Mouse (Mus musculus): ENCODE results near the gene Cux2. TPM values are rescaled to one million over a fixed set of nuclear protein-coding genes. Genes with fewer than 3 reads are reported as not detected.

Gene Cux2
- polyA plus RNA-seq, 1 experiment, result 0.62 TPM

- TF ChIP-seq MAX (IDR thresholded peaks at IDR 0.05; ENCODE audit: low read depth) (no peak), CEBPB (IDR thresholded peaks at IDR 0.05; ENCODE audit: insufficient read depth, poor library complexity, severe bottlenecking) (no peak), E2F4 (IDR thresholded peaks at IDR 0.05; ENCODE audit: insufficient read depth) (no peak), POLR2A (IDR thresholded peaks at IDR 0.05; ENCODE audit: insufficient read length, low read depth) (no peak), MYOG (IDR thresholded peaks at IDR 0.05; ENCODE audit: control insufficient read depth in 1 of 3, insufficient read depth in 1 of 3, insufficient read length in 2 of 3, low read depth in 2 of 3) (no peak)
- Histone ChIP-seq H3K79me2 (ENCODE audit: control insufficient read depth, insufficient read depth) (no peaks in the 10 kb centered on the region), H3K27me3 (ENCODE audit: control insufficient read depth, insufficient read depth, insufficient read length) (no peaks in the 10 kb centered on the region), H3ac (ENCODE audit: control insufficient read depth, insufficient read length) (no peak overlapping the region), H3K36me3 (ENCODE audit: control insufficient read depth, insufficient read depth) (no peaks in the 10 kb centered on the region), H3K4me2 (ENCODE audit: low read depth) (peak overlapping the region; percentile 70), H3K4me3 (no peak overlapping the region)
These were observed 34.6 kb upstream of the Cux2 start for GRCm38 (mm10) chr5:122084470-122084869.

GRCm38 (mm10) chr5:122083282-122083681 lies 33.4 kb upstream of the Cux2 start:
- Histone ChIP-seq H3K4me2 (ENCODE audit: low read depth) (no peak overlapping the region), H3K36me3 (ENCODE audit: control insufficient read depth, insufficient read depth) (no peaks in the 10 kb centered on the region), H3K4me3 (no peak overlapping the region), H3ac (ENCODE audit: control insufficient read depth, insufficient read length) (no peak overlapping the region), H3K79me2 (ENCODE audit: control insufficient read depth, insufficient read depth) (no peaks in the 10 kb centered on the region), H3K27me3 (ENCODE audit: control insufficient read depth, insufficient read depth, insufficient read length) (no peaks in the 10 kb centered on the region)
- no peak for TF ChIP-seq USF1 (IDR thresholded peaks at IDR 0.05; ENCODE audit: low read depth)
- no peak for TF ChIP-seq E2F4 (IDR thresholded peaks at IDR 0.05; ENCODE audit: insufficient read depth)
- no peak for TF ChIP-seq SRF (IDR thresholded peaks at IDR 0.05; ENCODE audit: control insufficient read depth, insufficient read length, low read depth)
- TF ChIP-seq POLR2A (IDR thresholded peaks at IDR 0.05; ENCODE audit: insufficient read length, low read depth), result no peak
- no peak for TF ChIP-seq MYOG (IDR thresholded peaks at IDR 0.05; ENCODE audit: control insufficient read depth in 1 of 3, insufficient read depth in 1 of 3, insufficient read length in 2 of 3, low read depth in 2 of 3)
- no peak for TF ChIP-seq MYOD1 (IDR thresholded peaks at IDR 0.05; ENCODE audit: control insufficient read depth in 1 of 3, insufficient read length in 2 of 3, low read depth in 2 of 3)
- no peak for TF ChIP-seq POLR2AphosphoS2 (IDR thresholded peaks at IDR 0.05; ENCODE audit: insufficient read length, low read depth)
- TF ChIP-seq TCF12 (IDR thresholded peaks at IDR 0.05; ENCODE audit: insufficient read depth, poor library complexity, severe bottlenecking), result no peak
- no peak for TF ChIP-seq TCF3 (IDR thresholded peaks at IDR 0.05; ENCODE audit: insufficient read length, low read depth)
- TF ChIP-seq REST (IDR thresholded peaks at IDR 0.05; ENCODE audit: insufficient read depth, insufficient read length), result no peak
- TF ChIP-seq MAX (IDR thresholded peaks at IDR 0.05; ENCODE audit: low read depth), result no peak
- no peak for TF ChIP-seq CEBPB (IDR thresholded peaks at IDR 0.05; ENCODE audit: insufficient read depth, poor library complexity, severe bottlenecking)

GRCm38 (mm10) chr5:122081471-122081870 lies 31.6 kb upstream of the Cux2 start:
- Histone ChIP-seq H3ac (ENCODE audit: control insufficient read depth, insufficient read length) (no peak overlapping the region), H3K4me3 (no peak overlapping the region)
- no peak for TF ChIP-seq POLR2A (IDR thresholded peaks at IDR 0.05; ENCODE audit: insufficient read length, low read depth)
- TF ChIP-seq E2F4 (IDR thresholded peaks at IDR 0.05; ENCODE audit: insufficient read depth), result no peak
- TF ChIP-seq REST (IDR thresholded peaks at IDR 0.05; ENCODE audit: insufficient read depth, insufficient read length), result no peak

GRCm38 (mm10) chr5:122080930-122081329 lies 31.0 kb upstream of the Cux2 start:
- H3K79me2 ChIP-seq (ENCODE audit: control insufficient read depth, insufficient read depth), result no peaks in the 10 kb centered on the region
- H3K4me2 ChIP-seq (ENCODE audit: low read depth), result no peak overlapping the region

More at GRCm38 (mm10) chr5:122081471-122081870, 31.6 kb upstream of the Cux2 start:
- Histone ChIP-seq H3K27me3 (ENCODE audit: control insufficient read depth, insufficient read depth, insufficient read length) (peaks cover 13% of the 10 kb centered on the region), H3K36me3 (ENCODE audit: control insufficient read depth, insufficient read depth) (no peaks in the 10 kb centered on the region), H3K79me2 (ENCODE audit: control insufficient read depth, insufficient read depth) (no peaks in the 10 kb centered on the region), H3K4me2 (ENCODE audit: low read depth) (no peak overlapping the region)

GRCm38 (mm10) chr5:122079796-122080195 lies 29.9 kb upstream of the Cux2 start:
- Histone ChIP-seq H3K4me3 (no peak overlapping the region), H3K4me2 (ENCODE audit: low read depth) (no peak overlapping the region), H3ac (ENCODE audit: control insufficient read depth, insufficient read length) (no peak overlapping the region), H3K79me2 (ENCODE audit: control insufficient read depth, insufficient read depth) (no peaks in the 10 kb centered on the region), H3K27me3 (ENCODE audit: control insufficient read depth, insufficient read depth, insufficient read length) (peaks cover 23% of the 10 kb centered on the region), H3K36me3 (ENCODE audit: control insufficient read depth, insufficient read depth) (no peaks in the 10 kb centered on the region)
- TF ChIP-seq MYOD1 (IDR thresholded peaks at IDR 0.05; ENCODE audit: control insufficient read depth in 1 of 3, insufficient read length in 2 of 3, low read depth in 2 of 3), result no peak
- TF ChIP-seq CEBPB (IDR thresholded peaks at IDR 0.05; ENCODE audit: insufficient read depth, poor library complexity, severe bottlenecking), result no peak
- no peak for TF ChIP-seq USF1 (IDR thresholded peaks at IDR 0.05; ENCODE audit: low read depth)
- no peak for TF ChIP-seq SRF (IDR thresholded peaks at IDR 0.05; ENCODE audit: control insufficient read depth, insufficient read length, low read depth)
- TF ChIP-seq MAX (IDR thresholded peaks at IDR 0.05; ENCODE audit: low read depth), result no peak
- TF ChIP-seq E2F4 (IDR thresholded peaks at IDR 0.05; ENCODE audit: insufficient read depth), result no peak
- no peak for TF ChIP-seq MYOG (IDR thresholded peaks at IDR 0.05; ENCODE audit: control insufficient read depth in 1 of 3, insufficient read depth in 1 of 3, insufficient read length in 2 of 3, low read depth in 2 of 3)
- TF ChIP-seq REST (IDR thresholded peaks at IDR 0.05; ENCODE audit: insufficient read depth, insufficient read length), result no peak
- no peak for TF ChIP-seq POLR2AphosphoS2 (IDR thresholded peaks at IDR 0.05; ENCODE audit: insufficient read length, low read depth)
- no peak for TF ChIP-seq POLR2A (IDR thresholded peaks at IDR 0.05; ENCODE audit: insufficient read length, low read depth)
- no peak for TF ChIP-seq TCF3 (IDR thresholded peaks at IDR 0.05; ENCODE audit: insufficient read length, low read depth)
- no peak for TF ChIP-seq TCF12 (IDR thresholded peaks at IDR 0.05; ENCODE audit: insufficient read depth, poor library complexity, severe bottlenecking)

More at GRCm38 (mm10) chr5:122080930-122081329, 31.0 kb upstream of the Cux2 start:
- no peak overlapping the region for H3K4me3 ChIP-seq
- no peaks in the 10 kb centered on the region for H3K36me3 ChIP-seq (ENCODE audit: control insufficient read depth, insufficient read depth)
- no peak for TF ChIP-seq SRF (IDR thresholded peaks at IDR 0.05; ENCODE audit: control insufficient read depth, insufficient read length, low read depth)
- TF ChIP-seq CEBPB (IDR thresholded peaks at IDR 0.05; ENCODE audit: insufficient read depth, poor library complexity, severe bottlenecking), result no peak
- TF ChIP-seq TCF12 (IDR thresholded peaks at IDR 0.05; ENCODE audit: insufficient read depth, poor library complexity, severe bottlenecking), result no peak
- TF ChIP-seq USF1 (IDR thresholded peaks at IDR 0.05; ENCODE audit: low read depth), result no peak
- TF ChIP-seq MAX (IDR thresholded peaks at IDR 0.05; ENCODE audit: low read depth), result no peak
- TF ChIP-seq MYOG (IDR thresholded peaks at IDR 0.05; ENCODE audit: control insufficient read depth in 1 of 3, insufficient read depth in 1 of 3, insufficient read length in 2 of 3, low read depth in 2 of 3), result no peak
- TF ChIP-seq POLR2AphosphoS2 (IDR thresholded peaks at IDR 0.05; ENCODE audit: insufficient read length, low read depth), result no peak
- TF ChIP-seq POLR2A (IDR thresholded peaks at IDR 0.05; ENCODE audit: insufficient read length, low read depth), result no peak
- TF ChIP-seq MYOD1 (IDR thresholded peaks at IDR 0.05; ENCODE audit: control insufficient read depth in 1 of 3, insufficient read length in 2 of 3, low read depth in 2 of 3), result no peak
- TF ChIP-seq TCF3 (IDR thresholded peaks at IDR 0.05; ENCODE audit: insufficient read length, low read depth), result no peak
- no peak for TF ChIP-seq E2F4 (IDR thresholded peaks at IDR 0.05; ENCODE audit: insufficient read depth)
- no peak for TF ChIP-seq REST (IDR thresholded peaks at IDR 0.05; ENCODE audit: insufficient read depth, insufficient read length)
- peaks cover 16% of the 10 kb centered on the region for H3K27me3 ChIP-seq (ENCODE audit: control insufficient read depth, insufficient read depth, insufficient read length)
- H3ac ChIP-seq (ENCODE audit: control insufficient read depth, insufficient read length), result no peak overlapping the region

All from myocyte (in vitro differentiated cells).